Mouse (Mus musculus) left cerebral cortex, adult 8-10 months (tissue): ENCODE data around the gene Gm20388. TPM values are rescaled to one million over a fixed set of nuclear protein-coding genes. Genes with fewer than 3 reads are reported as not detected.

ENCODE experiments used
- DNase-seq, 2 experiments: peaks; one replicate each; pipeline ENCODE4 v3.0.0; 2022; ENCODE audit warnings: low spot score in 2 of 2
- total RNA-seq, 4 experiments: library from RNA; stranded (reverse); gene quantifications; 2 replicates each; pipeline ENCODE4 v1.2.4; 2022

Gene Gm20388
- total RNA-seq, 4 experiments from 2014 or later, result 10.4 to 20.8 (median 16.4) TPM

DNA sequence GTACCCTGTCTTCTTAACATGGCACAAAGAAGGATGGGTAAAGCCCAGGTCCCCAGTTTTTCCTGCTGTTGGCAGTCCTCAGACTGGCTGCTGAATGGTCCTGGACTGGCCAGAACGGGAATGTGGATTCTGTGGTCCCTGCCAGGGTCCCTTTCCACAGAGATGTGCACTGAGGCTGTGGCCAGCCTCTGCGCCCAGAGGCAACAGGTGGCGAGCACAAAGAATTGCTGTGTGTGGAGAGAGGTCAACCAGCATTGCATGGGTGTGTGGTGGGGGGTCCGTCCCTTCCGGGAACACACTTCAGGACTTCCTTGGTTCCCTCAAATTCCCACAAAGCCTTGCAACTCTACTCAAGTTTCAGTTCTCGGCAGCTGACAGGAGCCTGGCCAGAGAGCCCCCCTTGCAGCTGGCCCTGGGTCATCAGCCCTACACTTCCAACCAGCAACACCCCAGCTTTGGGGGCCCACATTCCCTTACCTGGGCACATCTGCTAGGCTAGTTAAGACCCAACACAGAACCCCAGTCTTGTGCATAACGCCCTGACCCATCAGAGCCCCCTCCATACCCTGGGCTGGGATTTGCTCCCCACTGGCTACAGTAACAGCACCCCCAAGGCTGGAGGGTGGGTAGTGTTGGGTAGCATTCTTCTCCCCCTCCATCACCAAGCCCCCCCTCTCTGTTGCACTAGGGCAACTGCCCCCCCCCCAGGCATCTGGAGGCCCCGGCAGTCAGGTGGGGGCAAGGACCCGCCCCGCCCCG lies 2938.7 kb downstream of the Gm20388 start:
- no peak for DNase-seq

DNA sequence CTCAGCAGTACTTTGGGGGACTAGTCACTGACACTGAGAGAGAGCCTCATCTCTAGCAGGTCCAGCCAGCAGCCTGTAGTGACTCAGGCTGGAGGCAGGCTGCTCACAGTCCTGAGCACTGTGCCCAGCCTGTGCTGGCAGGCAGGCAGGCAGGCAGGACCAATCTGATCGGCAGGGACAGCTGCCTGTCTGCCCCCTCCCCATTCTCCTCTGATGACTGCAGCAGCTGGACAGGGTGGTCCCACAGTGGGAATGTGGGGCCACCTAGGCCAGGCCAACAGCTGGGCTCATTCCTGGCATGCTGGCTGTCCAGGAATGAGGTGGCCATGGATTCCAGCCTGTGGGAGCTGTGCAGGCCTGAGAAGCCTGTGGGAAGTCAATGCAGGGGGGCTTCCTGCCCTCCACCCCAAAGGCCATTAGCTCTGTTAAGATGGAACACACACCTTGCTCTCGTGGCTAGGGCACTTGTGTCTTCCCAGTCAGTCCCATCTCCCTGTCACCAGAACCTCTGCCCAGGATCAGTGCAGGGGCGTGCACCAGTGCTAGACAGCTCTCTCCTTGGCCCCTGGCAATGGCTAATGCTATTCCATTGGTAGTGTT lies 2940.1 kb downstream of the Gm20388 start:
- no peak for DNase-seq

DNA sequence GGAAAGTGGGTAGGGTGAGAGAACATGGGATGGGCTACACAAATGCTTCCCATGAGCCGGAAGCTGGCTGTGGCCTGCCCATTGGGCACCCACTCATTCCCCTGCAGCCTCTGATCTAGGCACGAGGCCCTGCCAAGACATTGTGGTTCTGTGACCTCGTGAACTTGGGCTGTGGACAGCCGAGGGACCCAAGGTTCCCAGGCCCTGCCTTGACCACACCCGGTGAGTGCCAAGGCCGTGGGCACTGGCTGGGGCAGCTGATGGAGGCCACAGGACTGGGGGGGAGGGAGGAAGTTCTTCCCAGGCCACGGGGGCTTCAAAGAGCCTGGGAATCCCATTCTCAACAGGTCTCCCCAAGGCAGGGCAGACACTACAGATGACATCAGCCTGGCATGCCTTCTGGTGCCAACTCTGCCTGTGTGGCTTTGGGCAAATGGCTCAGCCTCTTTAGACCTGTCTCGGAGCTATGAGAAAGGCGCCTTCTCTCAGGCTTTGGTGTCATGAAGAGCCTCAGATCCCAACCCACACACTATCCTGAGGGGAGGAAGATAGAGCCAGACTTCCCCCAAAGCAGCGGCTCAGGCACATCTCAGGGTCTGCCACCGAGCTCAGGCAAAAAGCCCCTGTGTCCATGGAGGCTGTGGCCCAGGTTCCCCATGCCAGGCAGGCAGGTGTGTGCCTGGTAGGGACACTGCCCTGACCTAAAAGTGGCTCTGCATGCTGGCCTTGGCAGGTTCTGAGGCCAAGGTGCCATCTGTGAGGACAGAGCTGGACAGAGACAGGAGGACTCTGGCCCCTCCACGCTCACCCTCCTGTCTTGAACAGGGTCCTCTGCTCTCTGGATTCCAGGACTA lies 2941.3 kb downstream of the Gm20388 start:
- DNase-seq, result no peak

DNA sequence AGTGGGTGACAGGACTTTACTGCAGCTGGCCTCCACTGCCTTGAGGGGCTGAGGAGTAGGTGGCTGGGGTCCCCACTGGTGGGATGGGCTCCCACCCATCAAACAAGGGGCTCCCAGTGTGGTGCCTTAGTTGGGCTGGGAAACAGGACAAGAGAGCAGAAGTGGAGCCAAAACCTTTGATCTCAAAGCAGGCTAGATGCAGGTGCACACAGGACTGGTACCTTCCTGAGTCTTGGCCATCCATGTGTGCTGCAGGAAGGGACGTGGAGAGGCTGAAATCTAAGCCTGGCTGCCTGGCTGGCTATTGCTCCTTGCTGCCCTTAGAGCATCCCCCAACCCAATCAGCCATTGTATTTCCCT lies 2941.9 kb downstream of the Gm20388 start:
- DNase-seq, result no peak

DNA sequence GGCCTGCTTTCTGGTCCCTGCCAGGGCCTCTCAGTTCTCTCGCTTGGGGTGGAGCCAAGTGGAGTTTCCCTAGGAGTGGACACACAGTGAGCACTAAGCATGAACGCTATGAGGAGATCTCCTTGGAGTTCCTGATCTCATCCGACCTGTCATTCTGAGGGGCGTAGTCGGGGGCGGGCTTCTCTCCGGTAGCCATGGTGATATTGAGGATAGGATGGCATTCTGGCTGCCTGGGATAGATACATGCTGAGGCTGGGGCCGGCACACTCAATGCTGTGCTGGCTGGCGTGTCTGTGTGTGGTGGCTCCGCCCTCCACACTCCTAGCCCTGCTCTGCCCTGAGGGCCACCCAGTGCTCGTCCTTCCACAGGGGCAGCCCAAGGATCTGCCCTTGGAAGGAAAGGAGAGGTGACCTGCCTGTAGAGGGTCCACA lies 2942.7 kb downstream of the Gm20388 start:
- DNase-seq, result no peak

DNA sequence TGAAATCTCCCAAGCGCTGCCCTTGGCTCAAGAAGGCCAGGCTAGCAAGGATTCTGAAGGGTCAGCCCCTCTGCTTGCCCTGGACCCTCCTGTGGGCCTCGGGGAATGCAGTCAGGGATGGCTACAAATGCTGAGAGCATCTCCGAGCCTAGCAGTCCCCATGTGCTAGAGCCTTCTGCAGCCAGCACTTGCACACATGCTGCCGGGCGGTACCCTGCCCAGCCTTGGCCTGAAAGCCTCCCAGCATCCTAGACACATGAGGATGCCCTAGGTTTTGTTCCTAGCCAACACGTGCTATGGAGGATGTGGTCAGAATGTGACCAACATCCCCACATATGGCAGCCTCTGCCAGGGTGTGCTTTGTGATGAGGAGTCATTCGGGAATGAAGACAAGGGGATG lies 2943.7 kb downstream of the Gm20388 start:
- no peak for DNase-seq

DNA sequence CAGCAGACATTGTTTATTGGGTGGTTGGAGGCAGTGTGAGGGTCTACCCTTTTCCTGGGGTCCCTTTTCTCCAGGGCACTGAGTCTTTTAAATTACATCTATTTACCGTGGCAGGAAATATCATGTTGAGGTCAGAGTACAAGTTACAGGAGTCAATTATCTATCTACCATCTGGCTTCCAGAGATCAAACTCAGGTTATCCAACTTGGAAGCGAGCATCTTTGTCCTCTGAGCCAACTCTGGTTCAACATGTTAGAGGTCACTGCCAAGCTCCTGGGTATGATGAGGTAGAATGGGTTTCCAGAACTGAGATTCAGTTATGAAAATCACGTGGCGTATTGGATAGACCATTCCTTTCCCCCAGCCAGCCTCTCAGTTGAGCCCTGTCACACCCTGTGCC lies 2944.5 kb downstream of the Gm20388 start:
- no peak for DNase-seq

DNA sequence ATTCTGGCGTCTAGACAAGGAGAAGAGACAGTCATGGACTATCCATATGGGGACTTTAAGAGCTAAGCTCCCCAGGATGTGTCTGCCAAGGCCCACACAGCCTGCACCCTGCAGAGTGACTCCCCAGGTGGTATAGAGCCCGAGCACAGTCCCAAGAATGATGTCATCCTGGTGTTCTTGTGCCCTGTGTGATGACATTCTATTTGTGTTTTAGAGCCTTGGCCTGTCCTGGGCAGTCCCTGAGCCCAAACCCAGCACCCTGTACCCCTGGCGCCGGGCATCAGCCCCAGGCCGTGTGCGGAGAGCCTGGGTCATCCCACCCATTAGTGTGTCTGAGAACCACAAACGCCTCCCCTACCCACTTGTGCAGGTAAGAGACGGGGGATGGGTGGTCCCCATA lies 2945.6 kb downstream of the Gm20388 start:
- DNase-seq, result no peak

DNA sequence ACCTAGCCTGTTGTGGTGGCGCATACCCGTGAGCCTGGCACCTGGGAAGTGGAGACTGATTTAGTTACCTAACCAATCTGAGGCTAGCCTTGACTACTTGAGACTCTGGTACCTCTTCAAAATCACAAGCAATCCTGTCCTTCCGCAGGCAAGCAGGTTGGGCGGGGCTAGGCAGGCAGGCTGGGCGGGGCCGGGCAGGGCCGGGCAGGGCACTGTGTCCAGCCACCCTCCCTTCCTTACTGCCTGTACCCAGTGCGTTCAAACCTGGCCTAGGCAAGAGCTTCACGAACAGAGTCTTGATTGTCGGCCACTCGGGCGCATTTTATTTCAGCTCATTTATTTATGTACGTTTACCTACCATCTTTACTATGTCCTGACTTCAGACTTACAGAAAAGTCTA lies 2949.2 kb downstream of the Gm20388 start:
- no peak for DNase-seq

DNA sequence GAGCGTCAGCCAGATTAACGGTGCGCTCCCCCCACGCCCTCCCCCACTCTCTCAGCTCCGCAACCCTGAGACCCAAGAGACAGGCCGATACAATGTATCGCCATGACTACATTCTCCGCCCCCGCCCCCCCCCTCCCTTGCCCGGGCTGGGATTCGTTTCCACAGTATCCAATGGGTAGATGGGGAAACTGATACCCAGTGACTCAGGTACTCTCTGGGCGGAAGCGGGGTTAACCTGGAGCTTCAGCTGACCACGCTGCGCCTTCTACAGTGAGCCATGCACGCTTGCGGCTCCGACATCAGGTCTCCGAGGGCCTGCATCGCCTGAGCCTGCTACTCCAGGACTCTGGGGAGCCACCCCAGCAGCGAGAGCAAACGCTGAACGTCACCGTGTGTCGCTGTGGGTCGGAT lies 2954.1 kb downstream of the Gm20388 start:
- DNase-seq, result no peak

DNA sequence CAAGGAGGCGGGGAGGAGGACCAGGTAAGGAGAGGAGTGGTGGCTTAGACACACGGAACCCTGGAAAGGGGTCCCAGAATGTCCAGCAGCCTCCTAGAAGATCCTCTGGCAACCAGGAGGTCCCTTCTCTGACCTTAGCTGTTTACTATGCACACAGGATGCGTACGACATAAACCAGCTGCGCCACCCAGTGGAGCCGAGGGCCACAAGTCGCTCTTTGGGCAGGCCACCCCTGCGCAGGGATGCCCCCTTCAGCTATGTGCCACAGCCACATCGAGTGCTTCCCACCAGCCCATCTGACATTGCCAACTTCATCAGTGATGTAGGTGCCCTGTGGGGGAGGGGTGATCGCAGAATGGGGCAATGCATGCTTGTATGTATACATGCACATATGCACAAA lies 2954.8 kb downstream of the Gm20388 start:
- no peak for DNase-seq

DNA sequence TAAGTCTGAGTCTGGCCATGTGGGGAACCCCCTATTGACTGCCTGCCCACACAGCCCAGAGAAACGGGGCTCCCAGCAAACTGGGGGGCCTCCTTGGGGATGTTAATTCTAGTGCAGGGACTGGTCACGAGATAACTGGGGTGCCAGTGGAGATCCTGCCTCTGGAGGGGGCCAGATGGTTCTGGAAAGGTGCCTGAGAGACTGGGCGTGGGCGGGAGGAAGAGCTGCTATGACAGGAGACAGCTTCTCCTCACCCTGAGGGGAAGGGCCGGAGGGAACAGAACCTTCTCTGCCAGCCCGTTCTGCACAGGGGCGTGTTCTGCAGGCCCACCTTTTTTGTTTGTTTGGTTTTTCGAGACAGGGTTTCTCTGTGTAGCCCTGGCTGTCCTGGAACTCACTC lies 2955.6 kb downstream of the Gm20388 start:
- no peak for DNase-seq

DNA sequence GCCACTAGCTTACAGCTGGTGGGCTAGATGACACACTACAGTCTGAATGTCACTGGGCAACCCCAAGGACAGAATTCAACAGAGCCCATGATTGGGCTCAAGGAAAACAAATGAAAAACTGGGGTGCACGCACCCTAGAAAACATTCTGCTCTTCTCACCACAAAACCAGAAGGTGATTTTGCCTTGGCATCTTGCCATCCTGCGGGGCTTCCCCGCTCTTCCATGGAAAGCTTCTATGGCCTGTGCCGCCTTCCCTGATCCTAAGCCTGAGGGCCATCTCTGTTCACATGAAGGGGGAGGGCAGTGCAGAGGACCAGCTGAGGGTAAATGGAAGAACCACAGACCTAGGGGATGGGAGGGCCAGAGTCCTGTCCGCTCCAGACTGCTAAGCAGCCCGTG lies 2957.3 kb downstream of the Gm20388 start:
- no peak for DNase-seq

DNA sequence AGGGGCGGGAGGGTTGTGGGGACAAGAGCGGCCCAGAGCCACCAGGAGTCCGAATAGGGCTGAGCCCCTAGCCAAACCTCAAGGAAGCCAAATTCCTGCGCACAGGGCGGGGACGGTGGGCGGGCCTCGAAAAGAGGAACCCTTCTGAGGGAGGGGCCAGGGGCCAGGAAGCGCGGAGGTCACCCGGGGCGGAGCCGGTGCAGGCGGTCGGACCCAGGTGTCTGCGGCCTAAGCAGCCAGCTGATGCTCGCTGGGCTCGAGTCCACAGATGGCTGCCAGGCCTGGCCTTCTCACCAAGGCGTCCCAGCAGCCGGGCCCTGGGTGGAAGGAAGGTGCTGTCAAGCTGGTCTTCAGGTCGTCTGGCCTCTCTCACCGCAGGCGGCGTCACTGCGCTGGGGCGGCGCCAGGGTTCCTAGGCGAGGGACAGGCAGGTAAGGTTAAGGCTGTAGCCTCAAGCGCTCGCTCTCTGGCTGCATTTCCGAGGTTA lies 2959.8 kb downstream of the Gm20388 start:
- no peak for DNase-seq

DNA sequence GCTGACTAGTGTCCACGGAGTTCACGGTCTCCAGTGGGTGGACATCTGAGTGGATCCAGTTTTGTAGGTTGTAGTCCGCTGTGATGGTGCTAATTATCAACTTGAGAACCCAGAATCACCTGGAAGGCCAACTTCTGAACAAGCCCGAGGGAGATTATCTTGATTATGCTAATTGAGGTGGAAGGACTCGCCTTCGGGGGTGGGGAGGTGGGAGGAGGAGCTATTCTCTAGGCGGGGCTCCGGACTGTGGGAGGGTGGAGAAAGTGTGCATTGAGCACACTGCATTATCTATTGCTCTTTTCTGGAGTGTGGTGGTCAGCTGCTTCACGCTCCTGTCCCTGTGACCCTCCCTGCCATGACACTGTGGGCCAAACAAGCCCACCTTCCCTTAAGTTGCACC lies 2961.0 kb downstream of the Gm20388 start:
- no peak for DNase-seq

DNA sequence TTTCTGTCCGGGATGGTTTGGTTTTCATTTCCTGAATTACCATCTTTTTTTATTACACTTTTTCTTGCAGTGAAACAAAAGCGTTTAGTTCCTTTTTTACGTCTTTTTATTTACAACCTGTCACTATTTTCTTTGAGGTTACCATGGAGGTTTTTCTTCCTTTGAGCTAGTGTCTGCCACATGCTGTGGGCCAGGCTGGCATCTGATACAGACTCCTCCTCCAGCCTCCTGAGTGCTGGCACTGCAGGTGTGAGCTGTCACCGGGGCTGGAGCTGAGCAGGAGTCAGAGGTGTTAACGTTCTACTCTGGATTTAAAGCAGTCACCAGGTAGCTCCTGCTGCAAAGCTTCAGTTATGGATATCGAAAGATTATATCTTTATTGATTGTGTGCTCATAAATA lies 2962.5 kb downstream of the Gm20388 start:
- DNase-seq, result no peak

DNA sequence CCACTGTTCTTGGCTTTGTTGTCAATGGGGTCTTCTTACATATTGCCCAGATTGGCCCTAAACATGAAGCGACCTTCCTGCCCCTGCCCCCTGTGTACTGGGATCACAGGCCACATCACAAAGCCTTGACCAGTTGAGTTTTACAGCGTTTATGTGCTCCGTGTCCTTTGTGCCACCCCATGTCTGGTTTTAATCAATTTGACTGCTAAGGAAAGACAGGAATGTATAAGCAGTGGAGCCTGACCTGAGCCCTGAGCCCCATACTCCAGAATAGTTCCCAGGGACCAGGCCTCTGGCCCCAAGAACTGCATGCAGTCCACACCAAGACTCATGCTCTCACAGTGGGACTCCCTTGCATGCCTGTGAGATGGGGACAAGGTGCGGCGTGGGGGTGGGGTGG lies 2964.5 kb downstream of the Gm20388 start:
- no peak for DNase-seq

DNA sequence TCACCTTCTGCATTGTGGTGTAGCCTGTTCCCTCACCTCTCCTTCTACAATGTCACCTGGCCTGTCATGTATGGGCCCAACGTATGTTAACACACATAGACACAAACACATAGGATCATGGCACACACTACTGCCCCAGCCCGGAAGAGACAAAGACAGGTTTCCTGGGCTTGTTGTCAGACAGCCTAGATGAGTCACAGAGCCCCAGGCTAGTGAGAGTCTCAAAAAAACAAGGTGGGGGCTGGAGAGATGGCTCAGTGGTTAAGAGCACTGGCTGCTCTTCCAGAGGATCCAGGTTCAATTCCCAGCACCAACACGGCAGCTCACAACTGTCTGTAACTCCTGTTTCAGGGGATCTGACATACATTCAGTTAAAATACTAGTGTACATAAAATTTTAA lies 2967.6 kb downstream of the Gm20388 start:
- DNase-seq, result no peak

DNA sequence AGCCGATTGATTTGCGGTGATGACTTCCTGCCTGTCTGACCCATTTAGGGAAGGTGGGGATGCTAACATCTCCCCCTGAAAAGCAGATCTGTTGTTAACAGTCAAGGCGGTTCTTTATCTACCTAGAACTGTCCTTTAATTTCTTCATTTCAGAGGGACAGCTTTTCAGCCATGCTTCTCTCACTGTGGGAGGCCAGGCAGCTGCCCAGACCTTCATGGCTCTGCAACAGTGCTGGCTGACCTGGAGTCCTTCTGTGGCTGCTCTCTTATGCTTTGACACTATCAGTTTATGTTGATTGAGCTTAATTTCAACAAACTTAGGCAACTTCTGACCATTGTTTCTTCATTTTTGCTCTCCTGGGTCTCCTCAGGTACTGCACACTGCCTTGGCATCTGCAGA lies 2969.7 kb downstream of the Gm20388 start:
- no peak for DNase-seq

DNA sequence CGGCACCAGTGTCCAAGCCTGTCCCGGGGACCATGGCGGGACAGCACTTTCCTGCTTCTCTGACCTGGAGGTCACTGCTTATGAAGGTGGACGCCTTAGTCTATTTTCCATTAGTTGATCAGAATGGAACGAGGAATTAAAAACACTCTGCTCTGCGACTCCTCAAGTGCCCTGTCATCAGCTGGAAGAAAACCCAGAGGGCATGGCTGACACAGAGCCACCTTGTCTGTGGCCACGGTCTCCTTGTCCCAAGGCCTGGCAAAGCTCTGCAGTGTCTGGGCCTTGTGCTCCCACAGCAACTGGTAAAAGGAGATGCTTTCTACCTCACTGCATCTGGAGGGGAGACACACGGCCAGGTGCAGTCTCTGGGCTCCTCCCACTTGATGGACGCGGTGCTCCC lies 2973.0 kb downstream of the Gm20388 start:
- DNase-seq, result no peak

DNA sequence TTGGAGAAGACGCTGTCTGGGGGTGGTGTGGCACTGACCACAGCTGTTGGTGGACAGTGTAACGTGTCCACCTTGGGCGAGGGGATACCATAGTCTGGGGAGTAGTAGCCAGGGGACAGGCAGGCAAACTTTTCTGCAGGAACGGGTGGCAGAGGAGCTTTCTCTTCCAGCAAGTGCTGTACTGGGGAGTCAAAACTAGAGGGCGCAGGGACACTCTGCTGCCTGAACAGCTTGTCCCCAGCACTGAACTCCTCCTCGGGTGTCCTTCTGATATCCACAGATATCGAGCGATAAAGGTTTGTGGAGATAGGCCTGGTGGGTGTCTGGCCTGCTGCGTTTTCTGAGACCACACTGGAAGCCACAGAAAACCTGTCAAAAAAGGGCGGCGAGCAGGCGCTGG lies 2980.8 kb downstream of the Gm20388 start:
- DNase-seq, result no peak

DNA sequence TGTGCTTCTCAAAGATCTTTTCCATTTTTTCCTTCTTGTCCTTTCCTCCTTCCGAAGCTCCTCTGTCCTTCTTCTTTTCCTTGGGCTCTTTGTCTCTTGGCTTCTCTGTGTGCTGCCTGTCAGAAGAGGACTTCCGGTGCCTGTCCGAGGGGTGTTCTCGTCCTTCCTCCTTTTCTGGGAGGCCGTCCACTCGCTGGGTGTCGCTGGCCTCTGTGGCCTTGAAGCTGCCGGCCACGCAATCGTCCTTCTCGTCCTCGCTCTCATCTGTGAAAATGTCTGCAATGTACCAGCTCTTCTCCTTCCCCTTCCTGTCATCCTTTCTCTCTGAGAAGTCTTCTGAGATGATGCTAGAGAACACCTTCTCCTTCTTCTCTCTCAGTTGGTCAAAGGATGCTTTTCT lies 2982.8 kb downstream of the Gm20388 start:
- DNase-seq, result no peak
